Mouse (Mus musculus) thymus, adult 2 months (tissue): ENCODE data around the gene Ust. TPM values are rescaled to one million over a fixed set of nuclear protein-coding genes. Genes with fewer than 3 reads are reported as not detected.

Experiments
- DNase-seq: peaks from one replicate; pipeline ENCODE4 v3.0.0; 2021
- H3K27ac ChIP-seq: fragments of 200-500 bp; 2 replicates; pipeline ENCODE4 v1.5.1; 2012; ENCODE audit warnings: low read length, control low read depth; ENCODE audit not compliant: control insufficient read depth, insufficient read depth
- H3K27me3 ChIP-seq: fragments of 200-500 bp; 2 replicates; pipeline ENCODE4 v1.6.1; 2012; ENCODE audit warnings: mild to moderate bottlenecking, low read length, moderate library complexity, mixed read lengths; ENCODE audit not compliant: control insufficient read depth, insufficient read depth
- H3K36me3 ChIP-seq: fragments of 200-500 bp; 2 replicates; pipeline ENCODE4 v1.6.1; 2012; ENCODE audit warnings: mild to moderate bottlenecking, low read length, moderate library complexity; ENCODE audit not compliant: control insufficient read depth, insufficient read depth
- H3K4me1 ChIP-seq: fragments of 200-500 bp; replicated peaks from 2 replicates; pipeline ENCODE4 v1.6.1; 2012; ENCODE audit warnings: low read length; ENCODE audit not compliant: control insufficient read depth, insufficient read depth
- H3K4me3 ChIP-seq: fragments of 200-500 bp; 2 replicates; pipeline ENCODE4 v1.5.1; 2012; ENCODE audit warnings: mild to moderate bottlenecking, low read length, control low read depth, moderate library complexity; ENCODE audit not compliant: control insufficient read depth, insufficient read depth
- CTCF ChIP-seq: fragments of 200-500 bp; IDR thresholded peaks from 2 replicates; pipeline ENCODE4 v1.5.1; 2012; ENCODE audit warnings: mild to moderate bottlenecking, control low read depth, low read length, moderate library complexity, borderline replicate concordance; ENCODE audit not compliant: control insufficient read depth, poor library complexity, insufficient read depth; ENCODE audit errors: extremely low read depth
- POLR2A ChIP-seq: fragments of 200-500 bp; IDR thresholded peaks from 2 replicates; pipeline ENCODE4 v1.6.1; 2012; ENCODE audit warnings: mild to moderate bottlenecking, low read length, control low read depth, moderate library complexity; ENCODE audit not compliant: control insufficient read depth, poor library complexity, insufficient read depth; ENCODE audit errors: extremely low read depth
- WGBS: fragments of 180-500 bp; shearing (Covaris S2); methylation state at CpG from one replicate; pipeline ENCODE4 v1.1.7; 2018; 5-methylcytosine and 5-hydroxymethylcytosine counted together
- polyA plus RNA-seq: library from polyadenylated mRNA; depleted of rRNA; stranded (reverse); fragments of >200 nt; gene quantifications from 2 replicates; pipeline ENCODE4 v1.2.3, GENCODE M21; 2012

Gene Ust
- polyA plus RNA-seq, 1 experiment = 2.9 TPM

- Histone ChIP-seq H3K4me3 (no peak overlapping the region), H3K36me3 (no peaks in the 10 kb centered on the region), H3K4me1 (no peaks in the 10 kb centered on the region), H3K27ac (no peak overlapping the region), H3K27me3 (no peaks in the 10 kb centered on the region)
- no peak for TF ChIP-seq CTCF
- no peak for TF ChIP-seq POLR2A
- 53% methylated on average over 5 of the region's 5 CpGs for WGBS
- DNase-seq = no peak
These were observed 103.2 kb downstream of the Ust start for GRCm38 (mm10) chr10:8415474-8415873.

GRCm38 (mm10) chr10:8415036-8415435 is 103.6 kb downstream of the Ust start:
- no peak for DNase-seq
- Histone ChIP-seq H3K27ac (no peak overlapping the region), H3K27me3 (no peaks in the 10 kb centered on the region), H3K4me1 (no peaks in the 10 kb centered on the region), H3K4me3 (no peak overlapping the region), H3K36me3 (no peaks in the 10 kb centered on the region)
- 42% methylated on average over 7 of the region's 7 CpGs for WGBS
- TF ChIP-seq CTCF (no peak), POLR2A (no peak)

- no peaks in the 10 kb centered on the region for H3K36me3 ChIP-seq
- H3K4me1 ChIP-seq = no peaks in the 10 kb centered on the region
- H3K4me3 ChIP-seq = no peak overlapping the region
- no peaks in the 10 kb centered on the region for H3K27me3 ChIP-seq
- WGBS = 89% methylated on average over 4 of the region's 4 CpGs
- H3K27ac ChIP-seq = no peak overlapping the region
- TF ChIP-seq CTCF = no peak
- no peak for TF ChIP-seq POLR2A
- DNase-seq = no peak
These were observed 113.5 kb downstream of the Ust start for GRCm38 (mm10) chr10:8405141-8405540.

GRCm38 (mm10) chr10:8392226-8392625 is 126.4 kb downstream of the Ust start:
- no peak overlapping the region for H3K4me3 ChIP-seq
- WGBS = 96% methylated on average over 2 of the region's 2 CpGs
- no peak for TF ChIP-seq CTCF
- no peak for TF ChIP-seq POLR2A
- H3K4me1 ChIP-seq = no peaks in the 10 kb centered on the region
- H3K36me3 ChIP-seq = no peaks in the 10 kb centered on the region
- H3K27me3 ChIP-seq = no peaks in the 10 kb centered on the region
- H3K27ac ChIP-seq = no peak overlapping the region
- DNase-seq = no peak

- Histone ChIP-seq H3K27me3 (no peaks in the 10 kb centered on the region), H3K27ac (no peak overlapping the region), H3K4me1 (no peaks in the 10 kb centered on the region), H3K4me3 (no peak overlapping the region), H3K36me3 (no peaks in the 10 kb centered on the region)
- TF ChIP-seq POLR2A (no peak), CTCF (no peak)
- DNase-seq = no peak
- 89% methylated on average over 4 of the region's 4 CpGs for WGBS
These were observed 127.3 kb downstream of the Ust start for GRCm38 (mm10) chr10:8391264-8391748.

- TF ChIP-seq POLR2A = no peak
- no peak for TF ChIP-seq CTCF
These were observed 130.4 kb downstream of the Ust start for GRCm38 (mm10) chr10:8388239-8388638.

More at GRCm38 (mm10) chr10:8388239-8388638, 130.4 kb downstream of the Ust start:
- Histone ChIP-seq H3K36me3 (no peaks in the 10 kb centered on the region), H3K27ac (no peak overlapping the region), H3K4me1 (no peaks in the 10 kb centered on the region), H3K27me3 (no peaks in the 10 kb centered on the region), H3K4me3 (no peak overlapping the region)
- DNase-seq = no peak
- WGBS = 70% methylated on average over 7 of the region's 7 CpGs
